Mouse (Mus musculus): ENCODE results near the gene Usp43.

The Usp43 gene

DNA sequence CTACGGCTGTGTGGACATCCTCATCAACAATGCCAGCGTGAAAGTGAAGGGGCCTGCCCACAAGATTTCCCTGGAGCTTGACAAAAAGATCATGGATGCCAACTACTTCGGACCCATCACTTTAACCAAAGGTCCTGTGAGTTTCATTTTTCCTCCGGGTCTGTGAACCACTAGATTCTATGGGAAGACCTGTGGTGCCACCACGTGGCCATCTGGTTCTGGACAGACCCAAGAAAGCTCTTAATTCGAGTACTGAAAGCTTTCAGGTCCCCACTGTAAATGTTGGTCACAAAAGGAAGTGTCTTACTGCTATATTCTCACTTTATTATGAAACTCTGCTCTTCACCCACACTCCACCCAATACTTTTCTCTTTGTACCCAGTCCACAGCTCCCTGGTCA lies 110.4 kb downstream of the Usp43 start:
- DNase-seq (ENCODE audit: low read depth, low spot score) = no peak

DNA sequence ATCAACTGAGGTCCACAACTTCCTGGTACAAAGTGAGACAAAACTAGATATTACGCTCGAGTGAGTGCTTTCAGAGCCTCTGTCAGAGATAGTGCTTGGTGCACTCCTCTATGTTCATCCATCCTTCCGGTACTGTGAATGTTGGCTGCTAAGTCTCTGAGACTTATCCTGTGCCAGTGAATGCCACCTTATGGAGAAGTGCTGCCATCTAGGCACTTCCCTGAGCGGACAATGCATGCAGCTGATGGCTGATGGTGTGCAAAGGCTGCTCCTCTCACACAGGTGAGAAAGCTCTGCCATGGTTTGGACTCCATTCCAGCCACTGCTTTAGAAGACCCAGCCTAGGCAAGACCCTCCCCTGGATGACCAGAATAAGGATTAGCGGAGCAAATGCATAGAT lies 113.9 kb downstream of the Usp43 start:
- no peak for DNase-seq (ENCODE audit: low read depth, low spot score)

GRCm38 (mm10) chr11:67806832-67807597 lies 114.9 kb downstream of the Usp43 start:
- DNase-seq (ENCODE audit: low read depth, low spot score) = no peak

DNA sequence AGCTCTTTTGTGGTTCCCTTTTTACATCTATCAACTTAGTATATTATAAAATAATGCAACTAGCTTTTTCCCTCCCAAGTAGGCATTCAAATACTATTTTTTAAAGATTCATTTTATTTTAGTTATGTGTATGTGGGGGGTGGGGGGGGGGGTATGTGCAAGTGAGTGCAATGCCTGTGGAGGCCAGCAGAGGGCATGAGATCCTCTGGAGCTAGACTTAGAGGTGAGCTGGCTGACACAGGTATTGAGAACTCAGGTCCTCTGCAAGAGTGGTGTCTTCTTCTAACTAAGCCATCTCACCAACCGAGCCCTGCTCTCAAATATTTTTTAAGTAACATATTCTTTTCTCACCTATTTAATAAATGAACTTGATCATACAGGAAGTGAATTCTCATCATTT lies 116.4 kb downstream of the Usp43 start:
- DNase-seq (ENCODE audit: low read depth, low spot score) = no peak

All from telencephalon, adult 2 months (tissue).